Comparison of ENCODE assay signal across 7 mouse cellular contexts in the genomic region with DNA sequence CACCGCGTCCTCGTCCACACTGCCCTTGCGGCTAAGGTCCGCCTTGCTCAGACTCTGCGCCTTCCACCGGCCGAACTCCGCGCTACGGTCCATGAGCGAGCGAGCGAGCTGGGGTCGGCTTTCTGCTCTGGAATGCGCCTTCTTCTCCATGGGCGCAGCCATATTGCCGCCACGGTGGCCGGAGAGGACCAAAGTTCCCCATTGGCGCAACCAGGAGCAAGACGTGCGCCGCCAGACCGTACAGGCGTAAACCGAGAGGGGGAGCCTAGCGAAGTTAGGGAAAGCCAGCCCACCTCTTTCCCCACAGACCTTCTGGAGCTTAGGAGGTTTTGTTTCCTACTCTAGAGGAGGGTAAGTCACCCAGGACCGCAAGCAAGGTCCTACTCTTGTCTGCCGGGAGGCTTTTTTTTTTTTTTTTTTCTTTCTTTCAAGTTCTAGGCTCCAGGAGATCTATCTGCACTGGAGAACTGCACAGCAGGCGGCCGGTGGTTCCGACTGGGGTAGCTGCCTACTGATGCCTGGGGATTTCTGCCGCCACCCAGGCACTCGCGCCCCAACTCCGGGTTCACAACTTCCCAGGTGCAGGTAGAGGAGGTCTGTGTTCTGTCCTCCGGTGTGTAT. TPM values are rescaled to one million over a fixed set of nuclear protein-coding genes. Genes with fewer than 3 reads are reported as not detected.
DNase-seq lines count a peak whose midpoint lies in the region; ATAC-seq lines count a peak whose summit lies in the region.

A gene (minus strand): TSS at position 171 of the 621 bp plus-strand sequence.

- ATAC-seq in embryonic facial prominence, embryonic 11.5 days (replicated peaks; ENCODE audit: insufficient number of reproducible peaks, low FRiP score, low TSS enrichment, low read depth), result peak; percentile 94
- ATAC-seq in granulocyte monocyte progenitor cell, adult 5-6 weeks (replicated peaks; ENCODE audit: poor library complexity, severe bottlenecking), result peak; percentile 95
- ATAC-seq in midbrain, embryonic 13.5 days, result peak; percentile 97

- peak within 1 kb of the TSS; percentile 90 for H3K4me3 ChIP-seq in embryonic facial prominence, embryonic 11.5 days (ENCODE audit: low read depth, low read length)
- peak within 1 kb of the TSS; percentile 77 for H3K4me3 ChIP-seq in limb, embryonic 10.5 days
- H3K4me3 ChIP-seq in midbrain, embryonic 13.5 days (replicated peaks), result peak within 1 kb of the TSS; percentile 89

- H3K9ac ChIP-seq in embryonic facial prominence, embryonic 11.5 days (replicated peaks; ENCODE audit: low read length), result peak within 1 kb of the TSS; percentile 97
- peak within 1 kb of the TSS; percentile 83 for H3K9ac ChIP-seq in midbrain, embryonic 13.5 days (replicated peaks)

- peak within 1 kb of the TSS; percentile 68 for H3K4me2 ChIP-seq in embryonic facial prominence, embryonic 11.5 days (ENCODE audit: low read depth, low read length)
- peak within 1 kb of the TSS; percentile 74 for H3K4me2 ChIP-seq in midbrain, embryonic 13.5 days (replicated peaks)

- H3K36me3 ChIP-seq in embryonic facial prominence, embryonic 11.5 days (replicated peaks; ENCODE audit: control insufficient read depth, insufficient read depth, low read depth, low read length), result peaks cover 6% of the 10 kb centered on the region
- H3K36me3 ChIP-seq in limb, embryonic 10.5 days, result peaks cover 24% of the 10 kb centered on the region
- H3K36me3 ChIP-seq in midbrain, embryonic 13.5 days, result peaks cover 22% of the 10 kb centered on the region

- H3K9me3 ChIP-seq in embryonic facial prominence, embryonic 11.5 days (replicated peaks; ENCODE audit: control insufficient read depth, low read length), result no peaks in the 10 kb centered on the region
- no peaks in the 10 kb centered on the region for H3K9me3 ChIP-seq in limb, embryonic 10.5 days (replicated peaks)
- no peaks in the 10 kb centered on the region for H3K9me3 ChIP-seq in midbrain, embryonic 13.5 days

- WGBS in embryonic facial prominence, embryonic 11.5 days, result under 1% methylated on average over 38 of the region's 38 CpGs
- WGBS in limb, embryonic 10.5 days, result under 1% methylated on average over 38 of the region's 38 CpGs
- 1% methylated on average over 37 of the region's 38 CpGs for WGBS in midbrain, embryonic 13.5 days

- DNase-seq in adrenal gland, postnatal 14 days, result peak; percentile 98
- peak; percentile 98 for DNase-seq in embryonic facial prominence, embryonic 11.5 days (ENCODE audit: low spot score)
- peak; percentile 94 for DNase-seq in kidney, adult 11 months
- peak; percentile 96 for DNase-seq in limb, embryonic 10.5 days (ENCODE audit: low spot score)
- DNase-seq in spleen, adult 12 weeks (ENCODE audit: low spot score), result peak; percentile 82

- H3K27ac ChIP-seq in embryonic facial prominence, embryonic 11.5 days (replicated peaks; ENCODE audit: low read depth, low read length), result peak within 1 kb of the TSS; percentile 94
- H3K27ac ChIP-seq in limb, embryonic 10.5 days, result peak within 1 kb of the TSS; percentile 97
- peak within 1 kb of the TSS; percentile 93 for H3K27ac ChIP-seq in midbrain, embryonic 13.5 days

- H3K4me1 ChIP-seq in embryonic facial prominence, embryonic 11.5 days (ENCODE audit: control insufficient read depth, insufficient read depth, low read length), result no peaks in the 10 kb centered on the region
- H3K4me1 ChIP-seq in limb, embryonic 10.5 days, result peaks cover 12% of the 10 kb centered on the region; the same call in 1 of the 2 replicates
- peaks cover 13% of the 10 kb centered on the region for H3K4me1 ChIP-seq in midbrain, embryonic 13.5 days (replicated peaks)

- H3K27me3 ChIP-seq in embryonic facial prominence, embryonic 11.5 days (ENCODE audit: control insufficient read depth, insufficient read depth, low read length), result no peaks in the 10 kb centered on the region
- H3K27me3 ChIP-seq in limb, embryonic 10.5 days (ENCODE audit: low read depth, poor library complexity, severe bottlenecking), result no peaks in the 10 kb centered on the region
- H3K27me3 ChIP-seq in midbrain, embryonic 13.5 days, result no peaks in the 10 kb centered on the region

RNA-seq across cellular contexts. Expression of the gene that starts here (rescaled TPM):
- 7.2 and 9.1 TPM in 2 replicates for total RNA-seq in adrenal gland, postnatal 14 days (2021)
- polyA plus RNA-seq in embryonic facial prominence, embryonic 11.5 days (2014; fragmentation: Nextera tagmentation; extraction: Ambion mirVana), result 23.1 and 23.4 TPM in 2 replicates
- 2.3 and 7.3 TPM in 2 replicates for total RNA-seq in granulocyte monocyte progenitor cell, adult 5-6 weeks (2014; fragmentation: Nextera tagmentation)
- total RNA-seq in granulocyte monocyte progenitor cell, adult 5-6 weeks (2017), result 4.0 and 4.5 TPM in 2 replicates
- 18.9 and 21.7 TPM in 2 replicates for polyA plus RNA-seq in limb, embryonic 10.5 days (2016; fragmentation: Nextera tagmentation; extraction: Ambion mirVana)
- polyA plus RNA-seq in midbrain, embryonic 13.5 days (2015; fragmentation: Nextera tagmentation; extraction: Ambion mirVana), result 11.3 and 14.5 TPM in 2 replicates

Comparison
In these comparisons a context has a peak if more than half of its experiments do, and no peak if none do; other contexts are left out.
1. Peak in every context shown above with its lines: DNase-seq, ATAC-seq, H3K4me3 ChIP-seq and H3K27ac ChIP-seq.